Mouse (Mus musculus): ENCODE results near the gene Gm973. TPM values are rescaled to one million over a fixed set of nuclear protein-coding genes. Genes with fewer than 3 reads are reported as not detected.

The Gm973 gene
- polyA plus RNA-seq, 1 experiment from 2014 or later = not detected

DNA sequence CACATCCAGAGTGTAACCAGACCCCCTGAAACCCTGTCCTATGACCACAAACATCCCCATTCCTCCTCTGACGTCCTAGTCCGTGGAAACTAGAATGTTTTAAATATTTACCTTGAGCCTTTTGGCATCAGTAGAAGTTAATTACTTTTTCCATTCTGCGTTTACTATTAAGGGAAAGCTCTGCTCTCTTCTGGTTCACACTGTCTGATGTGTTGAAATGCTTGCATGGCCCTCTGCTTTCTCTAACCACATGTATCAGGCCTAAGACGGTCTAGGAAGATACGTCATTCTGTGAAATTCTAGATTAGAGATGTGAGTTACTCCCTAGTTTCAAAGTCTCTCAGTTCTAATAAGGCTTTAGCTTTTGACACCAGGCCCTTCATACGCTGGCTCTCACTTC is 11.2 kb downstream of the Gm973 start:
- Histone ChIP-seq H3K4me2 (no peak overlapping the region), H3K36me3 (ENCODE audit: insufficient read depth) (no peaks in the 10 kb centered on the region), H3K9ac (no peak overlapping the region), H3K4me1 (ENCODE audit: insufficient read depth) (no peaks in the 10 kb centered on the region), H3K27me3 (ENCODE audit: insufficient read depth, low read length) (no peaks in the 10 kb centered on the region), H3K9me3 (ENCODE audit: low read depth, low read length) (no peaks in the 10 kb centered on the region), H3K4me3 (ENCODE audit: low read depth, low read length) (no peak overlapping the region), H3K27ac (ENCODE audit: low read depth) (no peak overlapping the region)
- no peak for DNase-seq
- 65% methylated on average over 6 of the region's 6 CpGs for WGBS
- no peak for TF ChIP-seq CTCF (IDR thresholded peaks at IDR 0.05; ENCODE audit: low read depth)
- no peak for ATAC-seq (ENCODE audit: insufficient read depth)

- 29% methylated on average over 5 of the region's 5 CpGs for WGBS
- Histone ChIP-seq H3K9me3 (ENCODE audit: low read depth, low read length) (no peaks in the 10 kb centered on the region), H3K36me3 (ENCODE audit: insufficient read depth) (no peaks in the 10 kb centered on the region), H3K9ac (no peak overlapping the region), H3K4me3 (ENCODE audit: low read depth, low read length) (no peak overlapping the region), H3K4me1 (ENCODE audit: insufficient read depth) (no peaks in the 10 kb centered on the region), H3K27me3 (ENCODE audit: insufficient read depth, low read length) (no peaks in the 10 kb centered on the region), H3K27ac (ENCODE audit: low read depth) (0 out of 2 replicates have a peak overlapping the region, but pooled peaks have one; percentile 15), H3K4me2 (no peak overlapping the region)
- peak; percentile 28; the same call in 1 of the 2 replicates for ATAC-seq (ENCODE audit: insufficient read depth)
- no peak for DNase-seq
- TF ChIP-seq CTCF (IDR thresholded peaks at IDR 0.05; ENCODE audit: low read depth) = no peak
Measured at GRCm38 (mm10) chr1:59534976-59535810, 19.1 kb downstream of the Gm973 start.

- DNase-seq = no peak
- H3K9me3 ChIP-seq (ENCODE audit: low read depth, low read length) = no peaks in the 10 kb centered on the region
- WGBS = 93% methylated on average over 5 of the region's 5 CpGs
- no peaks in the 10 kb centered on the region for H3K4me1 ChIP-seq (ENCODE audit: insufficient read depth)
- H3K4me2 ChIP-seq = no peak overlapping the region
- H3K9ac ChIP-seq = no peak overlapping the region
- no peak for ATAC-seq (ENCODE audit: insufficient read depth)
- no peak overlapping the region for H3K27ac ChIP-seq (ENCODE audit: low read depth)
- no peak for TF ChIP-seq CTCF (IDR thresholded peaks at IDR 0.05; ENCODE audit: low read depth)
- no peaks in the 10 kb centered on the region for H3K36me3 ChIP-seq (ENCODE audit: insufficient read depth)
- H3K27me3 ChIP-seq (ENCODE audit: insufficient read depth, low read length) = no peaks in the 10 kb centered on the region
- H3K4me3 ChIP-seq (ENCODE audit: low read depth, low read length) = no peak overlapping the region
Measured at GRCm38 (mm10) chr1:59538381-59538780, 22.3 kb downstream of the Gm973 start.

DNA sequence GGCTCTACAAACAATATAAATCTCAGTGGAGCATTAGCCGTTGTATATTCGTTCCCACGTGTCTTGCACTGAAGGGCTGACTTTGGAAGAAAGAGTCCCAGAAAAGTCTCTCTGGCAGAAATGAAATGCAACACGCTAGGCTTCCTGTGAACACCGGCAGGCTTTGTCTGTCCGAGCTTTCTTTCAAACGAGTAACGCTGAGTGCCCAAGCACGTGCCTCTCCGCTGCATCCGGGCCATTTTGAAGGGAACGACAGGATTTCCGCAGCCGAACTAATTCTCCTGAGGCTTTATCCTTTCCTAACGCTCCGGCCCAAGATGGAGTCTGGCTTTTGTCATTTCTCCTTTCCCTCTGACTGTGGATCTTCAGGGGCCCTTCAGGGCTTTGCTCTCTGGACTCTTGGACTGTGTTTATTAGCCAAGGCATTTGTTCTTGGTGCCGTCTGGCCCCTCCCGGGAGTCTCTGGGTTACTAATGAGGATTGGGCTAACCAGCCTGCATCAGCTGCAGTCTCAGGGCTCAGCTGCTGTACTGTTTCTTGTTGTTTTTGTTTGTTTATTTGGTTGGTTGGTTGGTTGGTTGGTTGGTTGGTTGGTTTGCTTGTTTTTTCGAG is 24.6 kb downstream of the Gm973 start:
- no peaks in the 10 kb centered on the region for H3K27me3 ChIP-seq (ENCODE audit: insufficient read depth, low read length)
- H3K36me3 ChIP-seq (ENCODE audit: insufficient read depth) = no peaks in the 10 kb centered on the region
- no peak overlapping the region for H3K4me3 ChIP-seq (ENCODE audit: low read depth, low read length)
- no peaks in the 10 kb centered on the region for H3K9me3 ChIP-seq (ENCODE audit: low read depth, low read length)
- H3K4me1 ChIP-seq (ENCODE audit: insufficient read depth) = no peaks in the 10 kb centered on the region
- 86% methylated on average over 19 of the region's 19 CpGs for WGBS
- no peak overlapping the region for H3K4me2 ChIP-seq
- no peak overlapping the region for H3K27ac ChIP-seq (ENCODE audit: low read depth)
- no peak overlapping the region for H3K9ac ChIP-seq
- TF ChIP-seq CTCF (IDR thresholded peaks at IDR 0.05; ENCODE audit: low read depth) = no peak
- ATAC-seq (ENCODE audit: insufficient read depth) (no peak), DNase-seq (no peak)

DNA sequence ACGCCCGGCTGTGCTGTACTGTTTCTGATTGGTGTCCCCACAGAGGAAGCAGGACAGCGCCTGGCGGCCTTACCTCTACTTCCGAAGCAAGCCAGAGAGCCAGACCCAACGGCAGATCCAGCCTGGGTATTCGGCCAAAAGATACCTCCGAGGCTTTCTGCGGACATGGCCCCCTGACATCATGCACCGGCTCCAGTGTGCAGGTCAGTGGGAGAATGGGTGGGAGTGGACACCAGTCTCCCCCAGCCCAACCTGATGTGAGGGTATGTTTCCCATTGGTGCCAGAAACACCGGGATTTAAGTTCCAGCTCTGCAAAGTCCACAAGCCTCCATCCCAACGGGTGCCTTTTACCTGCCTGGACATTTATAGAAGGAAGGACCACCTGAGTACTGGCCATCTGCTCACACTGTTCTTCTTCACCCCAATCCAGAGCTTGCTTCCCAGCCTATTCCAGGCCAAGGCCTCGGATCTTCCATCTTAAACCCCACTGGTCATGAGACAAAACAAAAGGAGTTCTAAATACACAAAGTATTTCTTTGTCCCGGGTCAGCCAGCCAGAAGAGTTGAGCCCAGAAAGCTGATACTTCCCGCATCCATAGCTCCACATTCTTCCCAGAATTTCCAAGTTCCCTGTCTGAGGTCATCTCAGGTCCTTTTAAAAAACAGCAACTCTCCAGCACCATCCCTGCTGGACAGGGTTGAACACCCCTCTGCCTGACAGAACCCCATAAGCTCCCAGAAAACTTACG is 25.4 kb downstream of the Gm973 start:
- H3K36me3 ChIP-seq (ENCODE audit: insufficient read depth) = no peaks in the 10 kb centered on the region
- TF ChIP-seq CTCF (IDR thresholded peaks at IDR 0.05; ENCODE audit: low read depth) = no peak
- DNase-seq = no peak
- no peak overlapping the region for H3K9ac ChIP-seq
- no peak overlapping the region for H3K4me3 ChIP-seq (ENCODE audit: low read depth, low read length)
- WGBS = 87% methylated on average over 16 of the region's 16 CpGs
- no peak overlapping the region for H3K27ac ChIP-seq (ENCODE audit: low read depth)
- H3K27me3 ChIP-seq (ENCODE audit: insufficient read depth, low read length) = no peaks in the 10 kb centered on the region
- no peaks in the 10 kb centered on the region for H3K9me3 ChIP-seq (ENCODE audit: low read depth, low read length)
- no peak overlapping the region for H3K4me2 ChIP-seq
- H3K4me1 ChIP-seq (ENCODE audit: insufficient read depth) = no peaks in the 10 kb centered on the region
- ATAC-seq (ENCODE audit: insufficient read depth) = no peak

DNA sequence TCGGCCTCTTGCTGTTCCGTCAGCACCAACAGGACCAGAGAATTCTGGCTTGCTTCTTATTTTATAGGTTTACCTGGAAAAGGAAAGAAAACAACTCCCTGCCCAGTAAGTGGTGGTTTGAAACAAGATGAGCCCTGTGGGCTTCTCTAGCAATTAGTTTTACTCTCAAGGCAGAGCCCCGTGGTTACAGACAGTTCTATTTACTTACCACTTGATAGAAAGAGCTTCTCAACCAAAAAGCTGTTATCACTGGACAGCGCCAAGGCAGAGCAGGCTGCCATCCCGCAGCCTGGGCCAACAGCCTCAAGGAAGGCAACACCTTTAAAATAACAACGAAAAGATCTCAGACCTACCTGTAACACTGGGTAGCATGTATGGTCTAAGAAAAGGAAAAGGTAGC is 26.2 kb downstream of the Gm973 start:
- Histone ChIP-seq H3K4me1 (ENCODE audit: insufficient read depth) (no peaks in the 10 kb centered on the region), H3K9me3 (ENCODE audit: low read depth, low read length) (no peaks in the 10 kb centered on the region), H3K27me3 (ENCODE audit: insufficient read depth, low read length) (no peaks in the 10 kb centered on the region), H3K36me3 (ENCODE audit: insufficient read depth) (no peaks in the 10 kb centered on the region), H3K4me3 (ENCODE audit: low read depth, low read length) (no peak overlapping the region), H3K4me2 (no peak overlapping the region), H3K27ac (ENCODE audit: low read depth) (no peak overlapping the region), H3K9ac (no peak overlapping the region)
- DNase-seq (no peak), ATAC-seq (ENCODE audit: insufficient read depth) (no peak)
- TF ChIP-seq CTCF (IDR thresholded peaks at IDR 0.05; ENCODE audit: low read depth) = no peak
- WGBS = 35% methylated on average over 6 of the region's 6 CpGs

DNA sequence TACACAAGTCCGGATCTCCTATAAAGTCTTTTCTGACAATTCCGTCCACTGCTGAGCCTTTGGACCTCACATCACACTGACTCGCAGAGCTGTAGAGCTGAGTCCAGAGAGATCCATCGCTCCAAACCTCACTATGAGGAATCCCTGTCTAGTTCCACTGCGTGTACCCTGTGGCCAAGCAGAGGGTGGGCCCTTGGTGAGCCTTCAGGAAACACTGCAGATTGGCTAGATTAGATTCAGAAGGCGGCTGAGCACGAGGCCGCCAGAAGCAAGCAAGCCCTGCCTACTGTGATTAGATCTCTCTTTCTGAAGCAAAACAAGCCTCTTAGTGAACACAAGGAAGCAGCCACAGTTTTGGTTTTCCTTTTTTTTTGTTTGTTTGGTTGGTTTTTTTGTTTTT is 27.8 kb downstream of the Gm973 start:
- no peak overlapping the region for H3K9ac ChIP-seq
- no peak overlapping the region for H3K27ac ChIP-seq (ENCODE audit: low read depth)
- H3K36me3 ChIP-seq (ENCODE audit: insufficient read depth) = no peaks in the 10 kb centered on the region
- DNase-seq (no peak), ATAC-seq (ENCODE audit: insufficient read depth) (no peak)
- TF ChIP-seq CTCF (IDR thresholded peaks at IDR 0.05; ENCODE audit: low read depth) = no peak
- 75% methylated on average over 8 of the region's 8 CpGs for WGBS
- no peaks in the 10 kb centered on the region for H3K4me1 ChIP-seq (ENCODE audit: insufficient read depth)
- no peaks in the 10 kb centered on the region for H3K27me3 ChIP-seq (ENCODE audit: insufficient read depth, low read length)
- no peak overlapping the region for H3K4me2 ChIP-seq
- no peak overlapping the region for H3K4me3 ChIP-seq (ENCODE audit: low read depth, low read length)
- no peaks in the 10 kb centered on the region for H3K9me3 ChIP-seq (ENCODE audit: low read depth, low read length)
